Mouse (Mus musculus): ENCODE results near the gene Mpo.

DNA sequence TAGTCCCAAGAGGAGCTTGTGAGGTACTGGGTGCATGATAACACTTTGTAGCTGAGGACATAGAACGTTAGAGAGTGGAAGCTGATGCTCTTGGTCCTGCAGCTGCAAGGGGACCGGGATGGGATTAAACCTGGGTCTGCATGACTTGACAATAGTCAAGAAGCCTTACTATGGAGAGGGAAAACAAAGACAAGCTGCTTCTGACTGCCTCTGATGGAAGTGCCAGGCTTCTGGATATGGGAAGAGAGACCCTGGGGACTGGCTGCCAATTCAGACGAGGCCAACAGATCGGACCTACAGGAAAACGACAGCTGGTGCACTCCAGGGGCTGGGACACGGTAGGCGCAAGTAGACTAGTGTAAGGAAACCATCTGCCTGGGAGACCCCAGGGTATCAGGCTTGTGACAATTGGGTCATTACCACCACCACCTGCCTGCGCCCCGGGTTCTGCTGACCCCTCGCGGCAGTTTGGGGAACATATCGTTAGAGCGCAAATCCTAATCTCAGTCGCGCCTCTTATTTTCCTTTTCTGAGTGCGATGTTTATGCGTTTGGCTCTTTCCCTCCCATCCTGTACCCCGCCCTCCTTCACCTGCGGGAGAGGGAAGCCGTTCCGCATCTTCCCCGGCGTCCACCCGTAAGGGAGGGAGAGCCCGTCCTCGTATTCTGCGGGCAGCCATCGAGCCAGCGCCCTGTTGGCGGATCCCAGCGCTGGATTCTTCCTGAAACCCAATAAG lies 23.5 kb downstream of the Mpo start:
- TF ChIP-seq CTCF (IDR thresholded peaks at IDR 0.05; ENCODE audit: borderline replicate concordance, insufficient read depth, low read depth, low read length): peak; percentile 88
- TF ChIP-seq POLR2A (IDR thresholded peaks at IDR 0.05; ENCODE audit: borderline replicate concordance, insufficient read depth, low read length): no peak
